Mouse (Mus musculus) forebrain, embryonic 14.5 days (tissue): ENCODE data around the gene Dpf3. TPM values are rescaled to one million over a fixed set of nuclear protein-coding genes. Genes with fewer than 3 reads are reported as not detected.

ENCODE experiments used
- ATAC-seq: fragments of 200-750 bp; cut with Nextera tagmentation; 2 replicates; pipeline ENCODE4 v1.8.0; 2017; ENCODE audit warnings: mild to moderate bottlenecking, moderate library complexity
- DNase-seq: peaks from one replicate; pipeline ENCODE4 v3.0.0-alpha.2; 2015; ENCODE audit warnings: low spot score
- H3K27ac ChIP-seq: fragments of 300-500 bp; sonication (generic); 2 replicates; pipeline ENCODE4 v1.5.1; 2014; ENCODE audit warnings: low read depth, mild to moderate bottlenecking, control low read depth, low read length, moderate library complexity
- H3K27me3 ChIP-seq: fragments of 300-500 bp; sonication (generic); replicated peaks from 2 replicates; pipeline ENCODE4 v1.6.1; 2014; ENCODE audit warnings: low read length, control low read depth, mixed read lengths; ENCODE audit not compliant: control insufficient read depth, insufficient read depth
- H3K36me3 ChIP-seq: fragments of 300-500 bp; sonication (generic); 2 replicates; pipeline ENCODE4 v1.6.1; 2014; ENCODE audit warnings: low read length, control low read depth; ENCODE audit not compliant: control insufficient read depth, insufficient read depth
- H3K4me1 ChIP-seq: fragments of 300-500 bp; sonication (generic); 2 replicates; pipeline ENCODE4 v1.6.1; 2014; ENCODE audit warnings: antibody characterized with exemption, low read length, control low read depth; ENCODE audit not compliant: control insufficient read depth, insufficient read depth
- H3K4me2 ChIP-seq: fragments of 300-500 bp; sonication (generic); 2 replicates; pipeline ENCODE4 v1.6.1; 2014; ENCODE audit warnings: mild to moderate bottlenecking, control low read depth, low read length
- H3K4me3 ChIP-seq: fragments of 300-500 bp; sonication (generic); 2 replicates; pipeline ENCODE4 v1.5.1; 2014; ENCODE audit warnings: low read depth, low read length, control low read depth
- H3K9ac ChIP-seq: fragments of 300-500 bp; sonication (generic); 2 replicates; pipeline ENCODE4 v1.6.1; 2014; ENCODE audit warnings: mild to moderate bottlenecking, low read length, control low read depth, moderate library complexity
- H3K9me3 ChIP-seq: fragments of 300-500 bp; sonication (generic); replicated peaks from 2 replicates; pipeline ENCODE4 v1.6.1; 2016; ENCODE audit warnings: low read length, control low read depth, mixed read lengths; ENCODE audit not compliant: control insufficient read depth
- WGBS: fragments of 180-500 bp; shearing (Covaris S2); extraction: QIAGEN DNeasy Blood & Tissue Kit; methylation state at CpG from one replicate; pipeline ENCODE4 v1.1.7; 2014; 5-methylcytosine and 5-hydroxymethylcytosine counted together
- polyA plus RNA-seq: library from polyadenylated mRNA; unstranded; fragments of >200 nt; fragmentation: Nextera tagmentation; extraction: Ambion mirVana; gene quantifications from 2 replicates; pipeline ENCODE4 v1.2.1, GENCODE M21; 2014

The Dpf3 gene
- polyA plus RNA-seq = 7.8 and 9.6 TPM in 2 replicates

DNA sequence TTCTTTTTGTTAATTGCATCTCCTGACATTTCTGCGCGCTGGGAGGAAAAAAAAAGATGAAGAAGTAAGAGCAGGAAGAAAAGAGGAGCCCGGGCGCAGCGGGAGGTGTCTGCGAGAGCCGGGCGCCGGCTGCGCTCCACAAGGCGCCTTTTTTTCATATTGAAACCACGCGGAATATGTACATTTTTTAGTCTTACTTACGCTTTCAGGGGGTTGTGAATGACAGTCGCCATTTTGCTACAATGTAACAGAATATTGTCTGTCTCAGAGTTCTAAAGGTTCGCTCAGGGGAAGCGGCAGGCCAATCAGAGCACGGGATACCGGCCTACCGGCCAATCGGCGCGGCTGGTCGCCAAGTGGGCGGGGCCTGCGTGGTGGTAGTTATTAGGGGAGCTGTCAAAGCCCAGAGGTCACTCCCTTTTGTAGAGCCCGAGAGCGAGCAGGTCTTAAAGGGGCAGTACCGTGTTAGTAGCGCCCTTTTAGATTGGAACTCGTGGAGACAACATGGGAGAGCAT lies at the start of gene Dpf3:
Gene Dpf3 (minus strand): TSS at position 241 of the 516 bp plus-strand sequence.
- Histone ChIP-seq H3K9me3 (0 out of 2 replicates have a peak, but pooled peaks cover 5% of the 10 kb centered on the region), H3K4me1 (peaks cover 21% of the 10 kb centered on the region), H3K36me3 (no peaks in the 10 kb centered on the region), H3K9ac (peak within 1 kb of the TSS; percentile 72), H3K27ac (peak within 1 kb of the TSS; percentile 83), H3K4me2 (peak within 1 kb of the TSS; percentile 100), H3K27me3 (peaks cover 9% of the 10 kb centered on the region; the same call in 1 of the 2 replicates), H3K4me3 (peak within 1 kb of the TSS; percentile 65)
- peak; percentile 96 for DNase-seq
- peak; percentile 94 for ATAC-seq
- WGBS = under 1% methylated on average over 31 of the region's 31 CpGs

DNA sequence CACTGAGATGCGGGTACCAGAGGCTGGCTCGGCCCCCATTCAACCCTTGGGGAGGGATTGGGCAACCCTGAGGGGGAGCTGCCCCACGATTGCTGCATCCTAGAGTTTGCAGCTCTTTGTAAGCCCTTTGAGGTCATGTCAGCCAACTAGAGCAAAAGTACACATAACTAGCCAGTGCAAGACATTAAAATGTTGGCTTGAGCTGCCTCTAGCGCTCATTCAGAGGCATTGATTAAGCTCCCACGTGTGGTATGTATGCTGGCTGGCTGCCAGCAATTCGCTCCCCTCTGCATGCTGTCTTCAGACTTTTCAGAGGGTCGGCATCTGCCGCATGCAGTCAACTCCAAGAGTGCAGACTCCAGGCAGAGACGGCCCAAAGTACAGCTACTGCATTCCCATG lies 48.5 kb upstream of the Dpf3 start:
- no peak overlapping the region for H3K4me2 ChIP-seq
- WGBS = 28% methylated on average over 9 of the region's 9 CpGs

DNA sequence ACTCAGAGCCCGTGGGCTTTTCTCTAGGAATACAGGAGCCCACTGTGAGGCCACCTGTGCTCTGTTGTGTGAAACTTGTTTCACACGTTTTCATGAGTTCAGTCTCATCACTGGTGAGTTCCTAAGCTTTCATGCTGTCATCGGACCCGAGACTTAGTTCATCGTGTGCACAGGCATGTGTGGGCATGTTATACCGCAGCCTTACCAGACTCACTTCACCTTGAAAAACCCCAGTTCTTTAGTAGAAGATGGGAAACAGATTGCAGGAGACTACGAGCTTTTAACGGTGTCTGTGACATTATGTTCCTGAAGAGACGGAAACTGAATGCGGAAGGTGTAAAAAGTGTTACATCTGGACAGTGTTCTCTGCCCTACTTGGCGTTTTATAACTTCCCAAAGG lies 47.9 kb upstream of the Dpf3 start:
- Histone ChIP-seq H3K36me3 (peaks cover 73% of the 10 kb centered on the region), H3K9ac (no peak overlapping the region), H3K9me3 (no peaks in the 10 kb centered on the region), H3K27me3 (no peaks in the 10 kb centered on the region), H3K4me1 (peaks cover 8% of the 10 kb centered on the region), H3K4me3 (no peak overlapping the region), H3K4me2 (no peak overlapping the region), H3K27ac (no peak overlapping the region)
- WGBS = 85% methylated on average over 11 of the region's 11 CpGs
- DNase-seq (no peak), ATAC-seq (no peak)

More for the DNA sequence above, 48.5 kb upstream of the Dpf3 start:
- ATAC-seq = peak; percentile 89
- Histone ChIP-seq H3K9ac (no peak overlapping the region), H3K4me3 (no peak overlapping the region), H3K27me3 (no peaks in the 10 kb centered on the region), H3K4me1 (peaks cover 8% of the 10 kb centered on the region), H3K9me3 (no peaks in the 10 kb centered on the region), H3K27ac (no peak overlapping the region; the same call in 1 of the 2 replicates), H3K36me3 (peaks cover 78% of the 10 kb centered on the region)
- DNase-seq = peak; percentile 90

DNA sequence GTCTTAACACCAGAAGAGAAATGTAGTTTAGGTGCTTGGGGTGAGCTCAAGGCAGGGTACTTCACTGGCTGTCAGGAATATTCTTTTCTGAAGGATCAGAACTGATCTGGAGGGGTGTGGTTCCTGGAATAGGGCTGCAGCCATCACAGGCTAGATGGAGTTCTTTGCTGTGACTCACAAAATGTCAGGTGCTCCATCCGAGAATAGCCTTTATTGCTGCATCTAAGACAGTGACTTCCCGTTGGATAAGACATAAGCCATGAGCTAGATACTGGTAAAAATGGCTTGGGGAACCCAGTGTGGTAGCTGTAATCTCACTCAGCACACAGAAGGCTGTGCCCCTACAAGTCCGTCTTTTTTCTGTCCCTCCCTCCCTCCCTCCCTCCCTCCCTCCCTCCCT lies 46.7 kb upstream of the Dpf3 start:
- no peaks in the 10 kb centered on the region for H3K9me3 ChIP-seq
- H3K9ac ChIP-seq = no peak overlapping the region
- ATAC-seq (no peak), DNase-seq (no peak)
- H3K36me3 ChIP-seq = peaks cover 67% of the 10 kb centered on the region
- 87% methylated on average over 3 of the region's 3 CpGs for WGBS
- no peak overlapping the region for H3K4me3 ChIP-seq
- no peak overlapping the region for H3K27ac ChIP-seq
- no peaks in the 10 kb centered on the region for H3K27me3 ChIP-seq
- H3K4me1 ChIP-seq = peaks cover 8% of the 10 kb centered on the region
- no peak overlapping the region for H3K4me2 ChIP-seq

DNA sequence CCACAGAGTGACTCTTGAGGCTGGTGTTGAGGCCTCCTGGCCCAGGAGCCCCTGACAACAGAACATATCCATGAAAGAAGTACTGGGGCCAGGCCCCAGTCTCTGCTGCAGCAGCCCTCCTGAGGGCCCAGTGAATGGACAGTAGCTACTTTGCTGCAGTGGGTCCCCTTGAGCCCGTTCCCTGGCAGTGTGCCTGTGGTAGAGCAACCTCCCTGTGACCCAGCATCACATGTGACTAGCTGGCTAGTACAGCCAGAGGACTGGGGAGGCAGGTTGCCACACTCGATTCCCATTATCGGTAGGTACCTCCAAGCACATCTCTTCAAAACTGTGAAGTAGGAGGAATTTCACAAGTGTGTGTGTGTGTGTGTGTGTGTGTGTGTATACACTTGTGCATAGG lies 45.5 kb upstream of the Dpf3 start:
- 90% methylated on average over 3 of the region's 3 CpGs for WGBS
- H3K4me3 ChIP-seq = no peak overlapping the region
- H3K9me3 ChIP-seq = no peaks in the 10 kb centered on the region
- peaks cover 8% of the 10 kb centered on the region for H3K4me1 ChIP-seq
- H3K9ac ChIP-seq = no peak overlapping the region
- H3K4me2 ChIP-seq = no peak overlapping the region
- no peak overlapping the region for H3K27ac ChIP-seq
- no peak for DNase-seq
- peaks cover 55% of the 10 kb centered on the region for H3K36me3 ChIP-seq
- ATAC-seq = no peak
- no peaks in the 10 kb centered on the region for H3K27me3 ChIP-seq

DNA sequence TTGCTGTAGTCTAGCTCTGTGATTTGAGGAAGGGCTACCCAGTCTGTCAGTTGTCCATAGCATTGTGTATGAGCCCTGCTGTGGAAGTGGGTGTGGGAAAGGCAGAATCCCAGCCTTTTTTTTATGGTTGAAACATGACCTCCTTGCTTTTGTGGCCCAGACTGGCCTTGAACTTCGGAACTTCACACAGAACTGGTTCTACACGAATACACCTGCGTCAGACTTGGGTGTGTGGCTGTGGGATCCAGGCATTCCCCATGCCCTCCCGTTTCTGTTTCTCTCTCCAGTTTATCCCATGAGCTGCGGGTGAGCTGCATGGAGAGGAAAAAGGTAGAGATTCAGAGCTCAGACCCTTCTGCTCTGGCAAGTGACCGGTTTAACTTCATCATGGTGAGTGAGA lies 44.5 kb upstream of the Dpf3 start:
- Histone ChIP-seq H3K4me3 (no peak overlapping the region), H3K4me1 (peaks cover 8% of the 10 kb centered on the region), H3K9ac (no peak overlapping the region), H3K4me2 (no peak overlapping the region), H3K27me3 (no peaks in the 10 kb centered on the region), H3K9me3 (no peaks in the 10 kb centered on the region), H3K36me3 (peaks cover 48% of the 10 kb centered on the region), H3K27ac (no peak overlapping the region)
- no peak for DNase-seq
- 97% methylated on average over 6 of the region's 6 CpGs for WGBS
- no peak for ATAC-seq

DNA sequence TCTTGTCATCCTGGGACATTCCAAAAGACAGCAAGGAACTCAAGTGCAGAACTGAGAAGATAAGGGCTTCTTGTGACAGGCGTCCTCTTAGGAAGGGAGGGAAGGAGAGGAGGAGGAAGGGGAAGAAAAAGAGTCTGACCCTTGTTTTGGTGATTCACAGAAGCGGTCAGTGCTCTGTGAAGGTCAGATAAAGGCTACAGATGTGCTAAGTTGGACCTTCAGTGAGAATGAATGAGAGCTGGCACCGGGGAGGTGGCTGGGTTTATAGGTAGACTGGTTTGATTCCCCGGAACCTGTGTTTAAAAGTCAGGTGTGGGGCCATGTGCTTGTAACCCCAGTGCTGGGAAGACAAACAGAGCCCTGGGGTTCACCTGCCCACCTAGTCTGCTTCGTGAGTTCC lies 41.1 kb upstream of the Dpf3 start:
- Histone ChIP-seq H3K4me1 (no peaks in the 10 kb centered on the region), H3K4me3 (no peak overlapping the region), H3K27me3 (no peaks in the 10 kb centered on the region), H3K9ac (no peak overlapping the region), H3K36me3 (peaks cover 36% of the 10 kb centered on the region), H3K27ac (no peak overlapping the region), H3K9me3 (no peaks in the 10 kb centered on the region), H3K4me2 (no peak overlapping the region)
- no peak for DNase-seq
- ATAC-seq = no peak
- 88% methylated on average over 5 of the region's 5 CpGs for WGBS

DNA sequence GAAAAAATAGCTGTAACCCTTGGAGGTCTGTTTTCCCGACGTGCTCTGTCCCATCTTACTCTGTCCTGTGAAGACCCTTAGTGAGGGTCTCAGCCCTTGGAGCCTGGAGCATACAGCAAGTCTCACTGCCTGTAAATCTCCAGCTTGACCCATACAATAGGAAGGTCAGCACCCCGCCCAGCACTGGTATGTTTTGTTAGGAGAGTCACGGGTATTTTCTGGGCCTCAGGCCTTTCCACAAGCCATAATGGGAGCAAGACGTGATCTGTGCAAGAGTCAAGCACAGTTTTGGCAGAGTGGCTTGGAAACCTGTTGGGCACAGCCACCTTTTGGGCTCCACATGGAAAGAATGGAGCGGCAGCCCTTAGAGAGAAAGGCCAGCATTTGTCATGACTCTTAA lies 40.3 kb upstream of the Dpf3 start:
- Histone ChIP-seq H3K27ac (no peak overlapping the region), H3K4me1 (no peaks in the 10 kb centered on the region), H3K27me3 (no peaks in the 10 kb centered on the region), H3K9ac (no peak overlapping the region), H3K36me3 (peaks cover 31% of the 10 kb centered on the region), H3K4me2 (no peak overlapping the region), H3K9me3 (no peaks in the 10 kb centered on the region), H3K4me3 (no peak overlapping the region)
- DNase-seq = no peak
- 84% methylated on average over 6 of the region's 6 CpGs for WGBS
- ATAC-seq = no peak

DNA sequence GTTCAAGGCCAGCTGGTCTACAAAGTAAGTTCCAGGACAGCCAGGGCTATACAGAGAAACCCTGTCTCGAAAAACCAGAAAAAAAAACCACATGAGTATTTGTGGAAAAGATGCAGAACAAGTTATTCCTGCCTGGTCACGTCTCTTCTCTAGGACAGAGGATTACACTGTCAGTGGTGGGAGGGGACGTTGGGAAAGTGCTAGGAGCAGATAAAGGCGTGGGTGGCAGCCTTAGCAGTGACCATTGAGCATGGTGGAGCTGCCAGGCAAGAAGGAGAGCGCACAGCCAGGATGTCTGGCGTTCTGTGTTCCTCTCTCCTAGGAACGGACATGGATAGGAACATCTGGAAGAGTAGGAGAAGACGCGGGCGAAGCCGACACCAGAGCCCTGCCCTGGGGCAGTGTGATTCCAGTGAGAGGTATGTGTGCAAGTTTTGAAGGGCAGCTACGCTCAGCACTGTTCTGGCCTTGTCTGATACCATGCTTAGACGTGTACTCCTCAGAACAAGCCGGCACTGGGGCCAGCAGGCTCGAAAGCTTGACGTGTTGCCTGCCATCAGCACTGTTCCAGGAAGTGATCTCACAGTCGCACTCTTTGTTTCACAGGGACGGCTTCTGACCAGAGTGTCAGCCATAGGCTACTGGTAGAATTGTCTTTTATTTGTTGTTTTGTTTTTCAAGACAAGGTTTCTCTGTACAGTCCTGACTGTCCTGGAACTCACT lies 38.5 kb upstream of the Dpf3 start:
- no peak for DNase-seq
- peaks cover 7% of the 10 kb centered on the region for H3K4me1 ChIP-seq
- H3K9ac ChIP-seq = no peak overlapping the region
- WGBS = 88% methylated on average over 18 of the region's 18 CpGs
- no peaks in the 10 kb centered on the region for H3K27me3 ChIP-seq
- no peak overlapping the region for H3K4me2 ChIP-seq
- ATAC-seq = no peak
- H3K9me3 ChIP-seq = no peaks in the 10 kb centered on the region
- no peak overlapping the region for H3K27ac ChIP-seq
- no peak overlapping the region for H3K4me3 ChIP-seq
- H3K36me3 ChIP-seq = peaks cover 17% of the 10 kb centered on the region
